Mouse (Mus musculus): ENCODE results near the gene Vps8.

GRCm38 (mm10) chr16:21693981-21694462, 271.1 kb downstream of the Vps8 start:
- no peak for TF ChIP-seq POLR2A (IDR thresholded peaks at IDR 0.05; ENCODE audit: low read depth, low read length)
- TF ChIP-seq CTCF (IDR thresholded peaks at IDR 0.05; ENCODE audit: extremely low read depth, insufficient read depth, insufficient read length, insufficient replicate concordance), result no peak

Data from spleen, adult 2 months (tissue).